Mouse (Mus musculus) intestine, postnatal 0 days (tissue): ENCODE data around the gene Treh. TPM values are rescaled to one million over a fixed set of nuclear protein-coding genes. Genes with fewer than 3 reads are reported as not detected.
A peak's percentile ranks its signal among the peaks of the same experiment; 100 is the strongest.

Source experiments
- ATAC-seq: fragments of 200-750 bp; cut with Nextera tagmentation; 2 replicates; pipeline ENCODE4 v1.8.0; 2017; ENCODE audit warnings: mild to moderate bottlenecking, moderate TSS enrichment, moderate library complexity
- H3K27ac ChIP-seq: fragments of 300-500 bp; sonication (generic); 2 replicates; pipeline ENCODE4 v1.5.1; 2014; ENCODE audit warnings: mild to moderate bottlenecking, low read depth, low read length, moderate library complexity
- H3K27me3 ChIP-seq: fragments of 300-500 bp; sonication (generic); replicated peaks from 2 replicates; pipeline ENCODE4 v1.6.1; 2014; ENCODE audit warnings: low read length, mixed read lengths; ENCODE audit not compliant: control insufficient read depth, insufficient read depth
- H3K36me3 ChIP-seq: fragments of 300-500 bp; sonication (generic); 2 replicates; pipeline ENCODE4 v1.6.1; 2014; ENCODE audit warnings: mild to moderate bottlenecking, moderate library complexity; ENCODE audit not compliant: control insufficient read depth, insufficient read depth
- H3K4me1 ChIP-seq: fragments of 300-500 bp; sonication (generic); replicated peaks from 2 replicates; pipeline ENCODE4 v1.6.1; 2014; ENCODE audit warnings: antibody characterized with exemption, low read length, mixed read lengths; ENCODE audit not compliant: control insufficient read depth, insufficient read depth
- H3K4me2 ChIP-seq: fragments of 300-500 bp; sonication (generic); replicated peaks from 2 replicates; pipeline ENCODE4 v1.6.1; 2014; ENCODE audit warnings: low read depth, mild to moderate bottlenecking, moderate library complexity
- H3K4me3 ChIP-seq: fragments of 300-500 bp; sonication (generic); 2 replicates; pipeline ENCODE4 v1.5.1; 2014; ENCODE audit warnings: low read depth, low read length
- H3K9ac ChIP-seq: fragments of 300-500 bp; sonication (generic); 2 replicates; pipeline ENCODE4 v1.6.1; 2014; ENCODE audit warnings: mild to moderate bottlenecking, low read depth, low read length
- H3K9me3 ChIP-seq: fragments of 300-500 bp; sonication (generic); 2 replicates; pipeline ENCODE4 v1.6.1; 2016; ENCODE audit warnings: mixed run types; ENCODE audit not compliant: control insufficient read depth
- CTCF ChIP-seq: sonication (generic); IDR thresholded peaks from 2 replicates; pipeline ENCODE4 v1.5.1; 2016; ENCODE audit warnings: low read depth, mild to moderate bottlenecking, control low read depth, antibody characterized with exemption, moderate library complexity
- WGBS: fragments of 180-500 bp; shearing (Covaris S2); extraction: QIAGEN DNeasy Blood & Tissue Kit; methylation state at CpG from one replicate; pipeline ENCODE4 v1.1.7; 2014; 5-methylcytosine and 5-hydroxymethylcytosine counted together
- polyA plus RNA-seq: library from polyadenylated mRNA; unstranded; fragments of >200 nt; fragmentation: Nextera tagmentation; extraction: Ambion mirVana; gene quantifications from 2 replicates; pipeline ENCODE4 v1.2.1, GENCODE M21; 2015

The Treh gene
- polyA plus RNA-seq, 1 experiment from 2014 or later: 2.1 TPM

DNA sequence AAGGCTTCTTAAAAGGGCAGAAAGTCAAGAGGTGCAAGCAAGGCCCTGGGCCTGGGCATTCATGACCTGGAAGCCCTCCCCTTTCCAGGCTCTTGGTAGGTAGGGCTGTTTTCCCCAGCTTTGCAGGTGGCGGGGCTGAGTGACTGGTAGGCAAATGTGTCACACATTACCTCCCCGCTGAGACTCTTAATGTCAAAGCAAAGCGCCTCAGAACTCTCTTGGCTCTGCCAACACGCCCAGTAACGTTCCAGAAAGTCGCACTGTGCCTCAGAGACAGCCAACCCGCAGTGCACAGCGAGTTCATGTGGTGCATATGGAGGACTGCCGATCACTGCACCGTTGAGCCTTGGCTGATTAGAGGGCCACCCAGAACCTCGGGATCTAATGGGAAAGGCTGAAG lies 20.0 kb downstream of the Treh start:
- 91% methylated on average over 11 of the region's 11 CpGs for WGBS
- H3K4me3 ChIP-seq: no peak overlapping the region
- H3K27ac ChIP-seq: no peak overlapping the region
- no peak overlapping the region for H3K4me2 ChIP-seq
- no peak overlapping the region for H3K9ac ChIP-seq
- no peaks in the 10 kb centered on the region for H3K27me3 ChIP-seq
- H3K9me3 ChIP-seq: no peaks in the 10 kb centered on the region
- no peaks in the 10 kb centered on the region for H3K4me1 ChIP-seq
- no peak for TF ChIP-seq CTCF
- no peak for ATAC-seq
- H3K36me3 ChIP-seq: peaks cover 23% of the 10 kb centered on the region

DNA sequence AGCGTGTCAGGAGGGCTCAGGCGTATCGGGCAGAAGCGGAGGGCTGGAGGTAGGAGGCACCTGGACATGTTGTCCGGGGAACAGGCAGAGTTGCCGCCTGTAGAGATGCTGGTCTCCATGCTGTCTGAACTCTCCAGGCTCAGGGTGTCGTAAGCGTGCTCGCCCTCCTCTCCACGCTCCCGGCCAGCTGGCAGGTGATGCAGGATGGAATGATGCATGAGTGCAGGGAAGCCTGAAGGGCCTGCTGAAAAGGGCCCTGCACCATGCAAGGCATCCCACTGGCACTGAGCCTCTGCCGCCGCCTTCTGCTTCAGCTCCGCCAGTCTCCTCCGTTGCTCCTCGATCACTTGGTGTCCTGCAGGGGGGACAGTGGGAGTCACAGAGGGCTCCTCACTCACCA lies 24.8 kb downstream of the Treh start:
- no peak overlapping the region for H3K27ac ChIP-seq
- no peak overlapping the region for H3K4me2 ChIP-seq
- no peak for ATAC-seq
- H3K36me3 ChIP-seq: peaks cover 33% of the 10 kb centered on the region
- H3K4me3 ChIP-seq: no peak overlapping the region
- no peaks in the 10 kb centered on the region for H3K9me3 ChIP-seq
- no peak overlapping the region for H3K9ac ChIP-seq
- TF ChIP-seq CTCF: no peak
- H3K4me1 ChIP-seq: no peaks in the 10 kb centered on the region
- no peaks in the 10 kb centered on the region for H3K27me3 ChIP-seq
- 91% methylated on average over 16 of the region's 16 CpGs for WGBS

DNA sequence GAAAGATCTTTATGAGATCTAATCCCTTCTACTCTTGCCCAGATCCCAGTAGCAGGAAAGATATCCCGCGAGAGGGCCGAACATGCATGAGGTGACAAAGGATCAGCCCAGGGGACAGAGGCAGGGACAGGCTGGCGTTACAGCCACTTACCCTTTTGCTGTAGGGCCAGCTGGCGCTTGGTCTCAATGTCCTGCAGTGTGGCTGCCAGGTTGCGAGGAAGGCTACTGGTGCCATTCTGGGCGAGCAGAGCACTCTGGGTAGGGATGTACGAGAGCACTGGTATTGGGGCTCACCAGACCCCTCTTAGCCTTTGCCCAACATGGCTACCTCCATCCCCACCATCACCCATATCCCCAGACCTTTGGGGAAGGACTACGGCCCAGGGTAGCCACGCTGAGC lies 26.2 kb downstream of the Treh start:
- ATAC-seq: no peak
- no peak for TF ChIP-seq CTCF
- 93% methylated on average over 10 of the region's 10 CpGs for WGBS
- no peaks in the 10 kb centered on the region for H3K27me3 ChIP-seq
- no peak overlapping the region for H3K27ac ChIP-seq
- H3K36me3 ChIP-seq: peaks cover 28% of the 10 kb centered on the region; the same call in 1 of the 2 replicates
- no peak overlapping the region for H3K9ac ChIP-seq
- no peak overlapping the region for H3K4me3 ChIP-seq
- H3K9me3 ChIP-seq: no peaks in the 10 kb centered on the region
- H3K4me2 ChIP-seq: no peak overlapping the region
- H3K4me1 ChIP-seq: no peaks in the 10 kb centered on the region

DNA sequence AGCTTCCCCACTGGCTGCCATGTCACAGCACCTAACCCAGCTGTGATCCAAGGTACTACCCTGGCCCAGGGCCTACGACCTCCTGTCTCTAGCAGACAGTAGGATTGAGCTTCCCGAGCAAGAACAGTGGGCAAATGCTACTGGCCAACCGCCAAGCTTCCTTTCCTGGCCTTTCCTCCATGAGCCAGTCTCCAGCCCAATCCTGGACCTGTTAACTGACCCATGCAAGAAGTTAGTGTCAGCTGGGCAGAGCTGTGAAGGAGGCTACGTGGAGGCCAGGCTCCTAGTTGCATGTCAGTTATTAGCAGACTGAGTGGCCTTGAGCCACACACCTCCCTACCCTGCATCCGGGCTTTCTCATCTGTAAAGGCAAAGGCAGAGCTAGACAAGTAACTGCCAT lies 26.7 kb downstream of the Treh start:
- H3K4me2 ChIP-seq: no peak overlapping the region
- no peak for ATAC-seq
- WGBS: 84% methylated on average over 5 of the region's 5 CpGs
- H3K27me3 ChIP-seq: no peaks in the 10 kb centered on the region
- H3K36me3 ChIP-seq: peaks cover 23% of the 10 kb centered on the region; the same call in 1 of the 2 replicates
- no peak overlapping the region for H3K4me3 ChIP-seq
- no peaks in the 10 kb centered on the region for H3K9me3 ChIP-seq
- no peak overlapping the region for H3K9ac ChIP-seq
- H3K4me1 ChIP-seq: no peaks in the 10 kb centered on the region
- H3K27ac ChIP-seq: no peak overlapping the region
- TF ChIP-seq CTCF: no peak

DNA sequence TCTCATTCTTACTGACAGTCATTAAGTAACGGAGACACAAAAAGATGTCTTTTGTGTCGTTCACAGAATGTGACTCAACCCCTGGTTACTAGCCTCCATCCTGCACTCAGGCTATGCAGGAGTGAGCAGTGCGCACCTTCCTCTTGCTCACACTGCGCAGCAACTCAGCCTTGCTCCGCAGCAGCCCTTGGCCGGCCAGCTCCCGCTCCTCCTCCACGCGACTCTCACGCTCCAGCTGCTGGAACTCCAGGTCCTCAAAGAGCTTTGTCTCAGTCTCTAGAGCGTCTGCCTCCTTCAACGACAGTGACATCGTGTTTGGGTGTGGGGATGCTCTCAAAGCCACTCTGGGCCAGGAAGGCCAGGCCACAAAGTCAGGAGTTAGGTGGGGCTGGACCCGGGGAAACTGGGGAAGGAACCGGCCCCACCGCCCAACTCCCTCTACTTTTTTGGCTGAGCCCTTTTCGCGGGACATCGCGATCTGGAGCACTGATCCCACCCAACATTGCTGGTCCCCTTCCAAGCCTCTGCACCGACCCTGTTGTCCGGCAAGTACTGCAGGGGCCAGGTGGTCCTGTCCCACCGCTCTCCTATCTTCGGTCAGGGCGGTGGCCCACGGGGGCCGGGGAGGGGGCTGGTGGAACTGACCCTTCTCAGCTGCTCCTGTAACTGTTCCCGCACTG lies 34.9 kb downstream of the Treh start:
- no peaks in the 10 kb centered on the region for H3K9me3 ChIP-seq
- no peak for ATAC-seq
- peaks cover 17% of the 10 kb centered on the region; the same call in 1 of the 2 replicates for H3K36me3 ChIP-seq

DNA sequence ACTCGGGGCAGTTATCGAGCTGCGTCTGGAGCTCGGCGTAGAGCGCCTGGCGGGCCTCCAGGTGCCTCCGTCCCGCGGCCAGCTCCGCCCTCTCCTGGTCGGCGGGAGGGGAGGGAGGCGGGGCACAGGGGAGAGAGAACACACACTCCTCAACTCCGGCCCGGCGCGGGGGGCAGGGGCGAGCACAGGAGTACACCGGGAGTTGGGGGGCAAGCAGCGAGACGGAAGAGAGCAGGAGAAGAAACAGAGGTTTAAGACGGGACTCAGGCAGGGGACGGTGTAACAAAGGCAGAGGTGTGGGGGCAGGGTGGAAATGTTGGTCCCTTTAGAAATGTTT lies 35.4 kb downstream of the Treh start:
- Histone ChIP-seq H3K4me2 (peak overlapping the region; percentile 82), H3K27ac (no peak overlapping the region), H3K27me3 (no peaks in the 10 kb centered on the region; the same call in 1 of the 2 replicates), H3K4me1 (no peaks in the 10 kb centered on the region; the same call in 1 of the 2 replicates), H3K36me3 (peaks cover 17% of the 10 kb centered on the region; the same call in 1 of the 2 replicates), H3K4me3 (peak overlapping the region; percentile 41), H3K9me3 (no peaks in the 10 kb centered on the region), H3K9ac (peak overlapping the region; percentile 18; the same call in 1 of the 2 replicates)
- 2% methylated on average over 23 of the region's 24 CpGs for WGBS
- TF ChIP-seq CTCF: peak; percentile 66
- ATAC-seq: peak; percentile 64

More for the DNA sequence above, 34.9 kb downstream of the Treh start:
- Histone ChIP-seq H3K27me3 (no peaks in the 10 kb centered on the region; the same call in 1 of the 2 replicates), H3K27ac (no peak overlapping the region), H3K4me3 (peak overlapping the region; percentile 41), H3K4me2 (peak overlapping the region; percentile 82), H3K4me1 (no peaks in the 10 kb centered on the region; the same call in 1 of the 2 replicates), H3K9ac (peak overlapping the region; percentile 18; the same call in 1 of the 2 replicates)
- TF ChIP-seq CTCF: no peak
- WGBS: 37% methylated on average over 28 of the region's 28 CpGs
